Comparison of ENCODE assay signal across 10 mouse cellular contexts in the genomic region with DNA sequence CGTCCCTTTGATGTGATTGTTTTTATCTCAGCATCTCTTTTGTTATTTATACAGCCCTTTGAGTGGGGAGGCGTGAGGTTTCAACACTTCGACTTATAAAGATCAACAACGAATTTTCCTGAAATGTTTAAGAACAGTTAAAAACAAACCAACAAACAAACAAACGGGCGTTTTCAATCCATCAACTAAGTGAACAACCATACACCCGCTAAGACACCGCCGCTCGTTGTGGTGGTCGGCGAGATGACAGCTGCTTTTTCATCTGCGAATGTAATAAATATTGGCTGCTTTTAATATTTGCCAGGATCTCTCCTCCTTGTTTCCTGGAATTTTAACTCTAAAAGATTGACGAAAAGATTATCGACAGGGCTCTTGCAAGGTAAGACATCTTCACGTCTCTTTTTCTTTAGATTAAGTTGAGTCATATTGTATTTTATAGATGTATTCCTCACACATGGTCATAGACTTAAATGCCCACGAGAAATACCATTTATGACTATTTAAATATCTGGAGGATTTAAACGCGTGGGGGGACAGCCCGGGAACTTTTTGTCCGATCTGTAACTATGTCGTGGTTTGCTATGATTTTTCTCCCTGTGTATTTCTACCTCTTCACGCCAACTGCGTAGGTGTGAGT. TPM values are rescaled to one million over a fixed set of nuclear protein-coding genes. Genes with fewer than 3 reads are reported as not detected.
DNase-seq lines count a peak whose midpoint lies in the region; ATAC-seq lines count a peak whose summit lies in the region.
"Had no signal": no experiment of that assay in that cellular context is flagged by ENCODE, and none has a peak within 500 bp of the region (broad histone marks: within the 10 kb centered on the region; RNA-seq: fewer than 3 reads in every experiment).

No protein-coding gene starts in this region.

- H3K27ac ChIP-seq in heart, embryonic 14.5 days (replicated peaks in 1 of 2; ENCODE audit: control insufficient read depth in 1 of 2, insufficient read depth in 1 of 2, low read depth in 2 of 2, low read length in 2 of 2), result no peak overlapping the region
- peak overlapping the region; percentile 80 for H3K27ac ChIP-seq in forebrain, embryonic 16.5 days (ENCODE audit: low read length)
- H3K27ac ChIP-seq in midbrain, embryonic 10.5 days (replicated peaks), result peak overlapping the region; percentile 86

- H3K36me3 ChIP-seq in heart, embryonic 14.5 days (ENCODE audit: control insufficient read depth, insufficient read depth, low read length), result no peaks in the 10 kb centered on the region
- H3K36me3 ChIP-seq in forebrain, embryonic 16.5 days (ENCODE audit: control insufficient read depth, insufficient read depth), result no peaks in the 10 kb centered on the region
- H3K36me3 ChIP-seq in midbrain, embryonic 10.5 days, result no peaks in the 10 kb centered on the region

- peak overlapping the region; percentile 14; the same call in 1 of the 2 replicates for H3K9ac ChIP-seq in heart, embryonic 14.5 days (ENCODE audit: low read length)
- H3K9ac ChIP-seq in forebrain, embryonic 16.5 days (replicated peaks; ENCODE audit: low read depth, low read length), result peak overlapping the region; percentile 70

- peak overlapping the region; percentile 67 for H3K4me2 ChIP-seq in heart, embryonic 14.5 days (ENCODE audit: low read length)
- H3K4me2 ChIP-seq in forebrain, embryonic 16.5 days (ENCODE audit: low read length), result peak overlapping the region; percentile 68

- DNase-seq in heart, postnatal 4 days, result no peak
- DNase-seq in cerebellum, postnatal 36 days, result peak; percentile 10 to 34
- no peak for DNase-seq in midbrain, embryonic 10.5 days (ENCODE audit: low spot score)
- no peak for DNase-seq in frontal cortex, postnatal 10 days (ENCODE audit: low spot score in 2 of 2)
- DNase-seq in testis, postnatal 10 days (ENCODE audit: low spot score), result no peak
- DNase-seq: adrenal gland, postnatal 14 days had no signal

- peaks cover 74% of the 10 kb centered on the region for H3K27me3 ChIP-seq in heart, embryonic 14.5 days (ENCODE audit: control insufficient read depth, insufficient read depth, low read length)
- H3K27me3 ChIP-seq in forebrain, embryonic 16.5 days (replicated peaks; ENCODE audit: control insufficient read depth, insufficient read depth, low read length), result peaks cover 12% of the 10 kb centered on the region
- H3K27me3 ChIP-seq in midbrain, embryonic 10.5 days (ENCODE audit: low read depth, poor library complexity, severe bottlenecking), result peaks cover 85% of the 10 kb centered on the region

- ATAC-seq in heart, embryonic 14.5 days (ENCODE audit: insufficient number of reproducible peaks, insufficient read depth, low FRiP score, low read depth), result no peak
- ATAC-seq in forebrain, embryonic 16.5 days, result no peak
- ATAC-seq in megakaryocyte progenitor cell, adult 5-6 weeks (replicated peaks; ENCODE audit: poor library complexity), result no peak

- peak overlapping the region in 1 of 2 experiments; percentile 34; a peak in 3 of 4 replicates for H3K4me3 ChIP-seq in heart, embryonic 14.5 days (ENCODE audit: control insufficient read depth in 1 of 2, insufficient read depth in 1 of 2, low read depth in 1 of 2, low read length in 2 of 2)
- peak overlapping the region; percentile 50 for H3K4me3 ChIP-seq in forebrain, embryonic 16.5 days (replicated peaks; ENCODE audit: low read length)
- H3K4me3 ChIP-seq in midbrain, embryonic 10.5 days, result peak overlapping the region; percentile 57

- peaks cover 7 to 18% of the 10 kb centered on the region in 2 experiments; a peak in 3 of 4 replicates for H3K4me1 ChIP-seq in heart, embryonic 14.5 days (ENCODE audit: control insufficient read depth in 2 of 2, insufficient read depth in 2 of 2, low read length in 2 of 2)
- peaks cover 19% of the 10 kb centered on the region for H3K4me1 ChIP-seq in forebrain, embryonic 16.5 days (replicated peaks; ENCODE audit: control insufficient read depth, insufficient read depth, low read length)
- peaks cover 23% of the 10 kb centered on the region for H3K4me1 ChIP-seq in midbrain, embryonic 10.5 days

- H3K9me3 ChIP-seq in heart, embryonic 14.5 days (ENCODE audit: control insufficient read depth, low read length), result no peaks in the 10 kb centered on the region
- H3K9me3 ChIP-seq in forebrain, embryonic 16.5 days (ENCODE audit: control insufficient read depth, low read length), result no peaks in the 10 kb centered on the region
- no peaks in the 10 kb centered on the region for H3K9me3 ChIP-seq in midbrain, embryonic 10.5 days (replicated peaks)

- whole genome bisulfite sequencing in heart, embryonic 14.5 days, result 5% methylated on average over 24 of the region's 24 CpGs
- WGBS in forebrain, embryonic 16.5 days, result 3% methylated on average over 24 of the region's 24 CpGs
- 4% methylated on average over 24 of the region's 24 CpGs for WGBS in midbrain, embryonic 10.5 days

RNA-seq across cellular contexts. Expression of a gene that starts 0.9 kb away (rescaled TPM):
- polyA plus RNA-seq in heart, embryonic 14.5 days (2014; fragmentation: Nextera tagmentation; extraction: Ambion mirVana), result not detected in 2 replicates
- total RNA-seq in heart, postnatal 4 days (2021), result not detected
- polyA plus RNA-seq in forebrain, embryonic 16.5 days (2015; fragmentation: Nextera tagmentation; extraction: Ambion mirVana), result 19.0 and 19.6 TPM in 2 replicates
- polyA plus RNA-seq in midbrain, embryonic 10.5 days (2016; fragmentation: Nextera tagmentation; extraction: Ambion mirVana), result 33.8 and 58.4 TPM in 2 replicates
- total RNA-seq in megakaryocyte progenitor cell, adult 5-6 weeks (2015), result not detected in 2 replicates
- not detected in 2 replicates for total RNA-seq in megakaryocyte progenitor cell, adult 5-6 weeks (2017)
- total RNA-seq: adrenal gland, postnatal 14 days; megakaryocyte, adult 5-6 weeks had no signal

Comparison
In these comparisons a context has a peak if more than half of its experiments do, and no peak if none do; other contexts are left out.
1. H3K27ac ChIP-seq: peak in forebrain, embryonic 16.5 days (single experiment) and midbrain, embryonic 10.5 days (single experiment); none in heart, embryonic 14.5 days (0 of 2).
2. DNase-seq: peak in cerebellum, postnatal 36 days (2 of 2); none in heart, postnatal 4 days (single experiment), midbrain, embryonic 10.5 days (single experiment), frontal cortex, postnatal 10 days (0 of 2) and testis, postnatal 10 days (single experiment).
3. RNA of a gene that starts 0.9 kb away (polyA plus RNA-seq): 33.8 to 58.4 TPM in midbrain, embryonic 10.5 days and 19.0 to 19.6 TPM in forebrain, embryonic 16.5 days; not detected in heart, embryonic 14.5 days; every median in the first group is over 10 times any median in the second.